Mouse (Mus musculus): ENCODE measurements around the gene Clmn. TPM values are rescaled to one million over a fixed set of nuclear protein-coding genes. Genes with fewer than 3 reads are reported as not detected.

Clmn gene
- polyA plus RNA-seq, 1 experiment = 0.01 TPM

- TF ChIP-seq TAL1 (IDR thresholded peaks at IDR 0.05; ENCODE audit: low read length) (no peak), GATA1 (IDR thresholded peaks at IDR 0.05; ENCODE audit: low read length) (no peak)
- Histone ChIP-seq H3K4me1 (ENCODE audit: control insufficient read depth) (no peaks in the 10 kb centered on the region), H3K36me3 (ENCODE audit: control insufficient read depth) (no peaks in the 10 kb centered on the region), H3K9me3 (ENCODE audit: control insufficient read depth, low read length) (no peaks in the 10 kb centered on the region), H3K27me3 (ENCODE audit: control insufficient read depth) (no peaks in the 10 kb centered on the region), H3K4me3 (replicated peaks) (no peak overlapping the region)
Measured at GRCm38 (mm10) chr12:104767183-104767582, 97.7 kb downstream of the Clmn start.

GRCm38 (mm10) chr12:104765761-104766160, 99.1 kb downstream of the Clmn start:
- no peak overlapping the region for H3K4me3 ChIP-seq (replicated peaks)
- H3K27me3 ChIP-seq (ENCODE audit: control insufficient read depth) = no peaks in the 10 kb centered on the region
- no peaks in the 10 kb centered on the region for H3K36me3 ChIP-seq (ENCODE audit: control insufficient read depth)
- no peaks in the 10 kb centered on the region for H3K9me3 ChIP-seq (ENCODE audit: control insufficient read depth, low read length)
- H3K4me1 ChIP-seq (ENCODE audit: control insufficient read depth) = no peaks in the 10 kb centered on the region
- TF ChIP-seq TAL1 (IDR thresholded peaks at IDR 0.05; ENCODE audit: low read length) (no peak), GATA1 (IDR thresholded peaks at IDR 0.05; ENCODE audit: low read length) (no peak)

- no peak for TF ChIP-seq GATA1 (IDR thresholded peaks at IDR 0.05; ENCODE audit: low read length)
- no peak for TF ChIP-seq TAL1 (IDR thresholded peaks at IDR 0.05; ENCODE audit: low read length)
- Histone ChIP-seq H3K27me3 (ENCODE audit: control insufficient read depth) (no peaks in the 10 kb centered on the region), H3K4me3 (replicated peaks) (no peak overlapping the region)
Measured at GRCm38 (mm10) chr12:104765116-104765515, 99.8 kb downstream of the Clmn start.

DNA sequence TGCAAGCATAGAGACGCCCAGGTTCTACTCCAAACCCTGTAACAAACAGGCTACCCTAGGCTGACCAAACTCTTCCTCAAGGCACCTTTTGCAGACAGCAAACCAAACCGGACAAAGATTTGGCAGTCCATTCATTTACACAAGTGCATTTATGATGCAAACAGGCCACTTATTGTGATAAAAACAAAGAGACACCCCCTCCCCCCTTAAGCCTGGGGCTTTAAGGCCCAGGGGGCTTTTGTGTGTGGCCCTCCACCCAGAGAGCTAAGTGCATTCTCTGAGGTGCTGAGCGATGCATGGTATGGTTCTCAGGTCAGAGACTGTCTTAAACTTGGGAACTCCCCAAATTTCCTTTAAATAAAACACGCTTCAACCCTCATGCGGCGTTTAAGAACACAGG, 101.0 kb downstream of the Clmn start:
- H3K36me3 ChIP-seq (ENCODE audit: control insufficient read depth) = no peaks in the 10 kb centered on the region
- no peaks in the 10 kb centered on the region for H3K4me1 ChIP-seq (ENCODE audit: control insufficient read depth)
- H3K9me3 ChIP-seq (ENCODE audit: control insufficient read depth, low read length) = no peaks in the 10 kb centered on the region
- no peak overlapping the region for H3K4me3 ChIP-seq (replicated peaks)
- H3K27me3 ChIP-seq (ENCODE audit: control insufficient read depth) = no peaks in the 10 kb centered on the region
- TF ChIP-seq TAL1 (IDR thresholded peaks at IDR 0.05; ENCODE audit: low read length) (no peak), GATA1 (IDR thresholded peaks at IDR 0.05; ENCODE audit: low read length) (no peak)

More at GRCm38 (mm10) chr12:104765116-104765515, 99.8 kb downstream of the Clmn start:
- H3K36me3 ChIP-seq (ENCODE audit: control insufficient read depth) = no peaks in the 10 kb centered on the region
- H3K9me3 ChIP-seq (ENCODE audit: control insufficient read depth, low read length) = no peaks in the 10 kb centered on the region
- H3K4me1 ChIP-seq (ENCODE audit: control insufficient read depth) = no peaks in the 10 kb centered on the region

DNA sequence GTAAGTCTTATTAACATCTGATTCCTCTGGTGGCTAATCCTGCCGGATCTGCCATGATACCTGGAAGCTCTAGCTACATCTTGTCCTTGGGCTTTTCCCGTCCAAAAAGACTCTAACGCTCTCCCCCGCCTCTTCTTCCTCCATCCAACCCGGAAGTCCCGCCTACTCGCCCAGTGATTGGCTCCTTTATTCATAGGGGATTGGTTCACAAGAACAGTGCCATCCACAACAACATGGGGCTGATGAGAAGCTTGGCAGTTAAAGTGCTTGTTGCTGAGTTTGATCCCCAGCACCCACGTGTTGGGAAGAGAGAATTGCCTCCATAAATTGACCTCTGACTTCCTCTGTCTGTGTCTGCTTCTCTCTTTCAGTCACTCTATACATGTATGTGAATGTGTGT, 103.5 kb downstream of the Clmn start:
- no peak for TF ChIP-seq GATA1 (IDR thresholded peaks at IDR 0.05; ENCODE audit: low read length)
- no peak for TF ChIP-seq TAL1 (IDR thresholded peaks at IDR 0.05; ENCODE audit: low read length)
- H3K36me3 ChIP-seq (ENCODE audit: control insufficient read depth) = no peaks in the 10 kb centered on the region
- H3K4me3 ChIP-seq (replicated peaks) = no peak overlapping the region
- H3K4me1 ChIP-seq (ENCODE audit: control insufficient read depth) = no peaks in the 10 kb centered on the region
- H3K27me3 ChIP-seq (ENCODE audit: control insufficient read depth) = no peaks in the 10 kb centered on the region
- H3K9me3 ChIP-seq (ENCODE audit: control insufficient read depth, low read length) = no peaks in the 10 kb centered on the region

DNA sequence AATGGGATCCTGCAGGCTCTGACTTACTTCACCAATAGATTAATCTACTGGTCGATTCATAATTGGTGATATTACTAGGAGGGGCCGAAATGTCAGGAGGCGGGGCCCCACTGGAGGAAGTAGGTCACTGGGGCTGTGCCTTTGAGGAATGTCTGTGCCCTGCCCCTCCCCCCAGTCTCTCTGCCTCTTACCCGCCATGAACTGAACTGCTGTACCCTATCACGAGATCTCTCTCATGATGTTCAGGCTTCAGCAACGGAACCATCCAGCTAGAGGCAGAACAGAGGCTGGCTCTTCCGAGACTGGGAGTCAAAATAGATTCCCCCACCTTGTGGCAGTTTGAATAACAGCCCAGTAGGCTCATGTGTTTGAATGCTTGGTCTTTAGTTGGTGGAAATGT, 106.8 kb downstream of the Clmn start:
- H3K27me3 ChIP-seq (ENCODE audit: control insufficient read depth) = no peaks in the 10 kb centered on the region
- TF ChIP-seq GATA1 (IDR thresholded peaks at IDR 0.05; ENCODE audit: low read length) (no peak), TAL1 (IDR thresholded peaks at IDR 0.05; ENCODE audit: low read length) (no peak)
- no peaks in the 10 kb centered on the region for H3K9me3 ChIP-seq (ENCODE audit: control insufficient read depth, low read length)
- peaks cover 5% of the 10 kb centered on the region for H3K4me1 ChIP-seq (ENCODE audit: control insufficient read depth)
- no peak overlapping the region for H3K4me3 ChIP-seq (replicated peaks)
- H3K36me3 ChIP-seq (ENCODE audit: control insufficient read depth) = no peaks in the 10 kb centered on the region

DNA sequence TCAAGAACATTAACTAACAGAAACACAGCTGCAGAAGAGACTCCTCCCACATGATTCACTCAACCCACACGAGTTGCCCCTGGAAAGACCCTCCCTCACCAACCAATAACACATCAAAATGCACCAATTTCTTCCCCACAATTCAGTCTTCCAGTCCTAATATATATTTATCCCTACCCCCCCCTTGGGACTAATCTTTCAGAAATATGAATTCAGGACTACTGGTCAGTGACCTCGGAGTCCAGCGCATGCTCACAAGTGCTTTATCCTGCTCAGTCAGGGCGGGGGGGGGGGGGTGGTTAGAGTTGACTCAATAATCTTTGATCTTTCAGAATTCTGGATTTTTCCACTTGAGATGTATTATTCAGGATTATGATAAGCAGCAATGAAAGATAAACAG, 111.2 kb downstream of the Clmn start:
- Histone ChIP-seq H3K4me1 (ENCODE audit: control insufficient read depth) (peaks cover 42% of the 10 kb centered on the region), H3K9me3 (ENCODE audit: control insufficient read depth, low read length) (no peaks in the 10 kb centered on the region), H3K36me3 (ENCODE audit: control insufficient read depth) (peaks cover 13% of the 10 kb centered on the region), H3K4me3 (replicated peaks) (no peak overlapping the region), H3K27me3 (ENCODE audit: control insufficient read depth) (no peaks in the 10 kb centered on the region)
- TF ChIP-seq GATA1 (IDR thresholded peaks at IDR 0.05; ENCODE audit: low read length) (no peak), TAL1 (IDR thresholded peaks at IDR 0.05; ENCODE audit: low read length) (no peak)

GRCm38 (mm10) chr12:104751814-104752765, 112.8 kb downstream of the Clmn start, which contains the start of gene Dicer1:
Dicer1 (minus strand) TSS chr12:104751952.
- no peaks in the 10 kb centered on the region for H3K27me3 ChIP-seq (ENCODE audit: control insufficient read depth)
- H3K36me3 ChIP-seq (ENCODE audit: control insufficient read depth) = peaks cover 22% of the 10 kb centered on the region
- H3K4me1 ChIP-seq (ENCODE audit: control insufficient read depth) = peaks cover 49% of the 10 kb centered on the region
- H3K9me3 ChIP-seq (ENCODE audit: control insufficient read depth, low read length) = no peaks in the 10 kb centered on the region
- H3K4me3 ChIP-seq (replicated peaks) = peak within 1 kb of the TSS; percentile 83
- TF ChIP-seq GATA1 (IDR thresholded peaks at IDR 0.05; ENCODE audit: low read length) = no peak

GRCm38 (mm10) chr12:104751331-104751813, 113.5 kb downstream of the Clmn start:
- Histone ChIP-seq H3K9me3 (ENCODE audit: control insufficient read depth, low read length) (no peaks in the 10 kb centered on the region), H3K4me1 (ENCODE audit: control insufficient read depth) (peaks cover 49% of the 10 kb centered on the region)

More at GRCm38 (mm10) chr12:104751331-104751813, 113.5 kb downstream of the Clmn start:
- Histone ChIP-seq H3K36me3 (ENCODE audit: control insufficient read depth) (peaks cover 25% of the 10 kb centered on the region), H3K27me3 (ENCODE audit: control insufficient read depth) (no peaks in the 10 kb centered on the region), H3K4me3 (replicated peaks) (peak overlapping the region; percentile 83)
- TF ChIP-seq TAL1 (IDR thresholded peaks at IDR 0.05; ENCODE audit: low read length) (no peak), GATA1 (IDR thresholded peaks at IDR 0.05; ENCODE audit: low read length) (no peak)
